In genomic region chr14:31317754-31318153, GRCm38 (mm10) we compare ENCODE assay signal across 20 mouse cellular contexts.
"Had no signal": no experiment of that assay in that cellular context is flagged by ENCODE, and none has a peak within 500 bp of the region (broad histone marks: within the 10 kb centered on the region; RNA-seq: fewer than 3 reads in every experiment).

No protein-coding gene starts in this region.

- H3K36me3 ChIP-seq: kidney, embryonic 15.5 days; limb, embryonic 12.5 days; limb, embryonic 15.5 days; midbrain, embryonic 12.5 days; midbrain, embryonic 15.5 days; neural tube, embryonic 12.5 days; neural tube, embryonic 15.5 days had no signal

- H3K27ac ChIP-seq: kidney, embryonic 15.5 days; limb, embryonic 12.5 days; limb, embryonic 15.5 days; midbrain, embryonic 12.5 days; midbrain, embryonic 15.5 days; neural tube, embryonic 12.5 days; neural tube, embryonic 15.5 days had no signal

- H3K27me3 ChIP-seq: kidney, embryonic 15.5 days; limb, embryonic 12.5 days; limb, embryonic 15.5 days; midbrain, embryonic 15.5 days; neural tube, embryonic 12.5 days; neural tube, embryonic 15.5 days had no signal

- ATAC-seq: intestine, postnatal 0 days; midbrain, embryonic 15.5 days had no signal

- DNase-seq: kidney, adult 2 months; kidney, postnatal 14 days; kidney, postnatal 4 days; left cerebral cortex, postnatal 4 days; lung, adult 2 months; lung, postnatal 14 days; lung, postnatal 4 days; right cerebral cortex, adult 18-20 months; right cerebral cortex, postnatal 14 days; right cerebral cortex, postnatal 4 days; thymus, adult 18-20 months; thymus, postnatal 36 days had no signal

- H3K9ac ChIP-seq: kidney, embryonic 15.5 days; limb, embryonic 12.5 days; limb, embryonic 15.5 days; midbrain, embryonic 12.5 days; midbrain, embryonic 15.5 days; neural tube, embryonic 12.5 days; neural tube, embryonic 15.5 days had no signal

- H3K4me3 ChIP-seq: kidney, embryonic 15.5 days; limb, embryonic 12.5 days; limb, embryonic 15.5 days; midbrain, embryonic 12.5 days; midbrain, embryonic 15.5 days; neural tube, embryonic 12.5 days; neural tube, embryonic 15.5 days had no signal

- H3K4me1 ChIP-seq: limb, embryonic 15.5 days; midbrain, embryonic 12.5 days; midbrain, embryonic 15.5 days; neural tube, embryonic 12.5 days; neural tube, embryonic 15.5 days had no signal

- H3K4me2 ChIP-seq: kidney, embryonic 15.5 days; limb, embryonic 12.5 days; limb, embryonic 15.5 days; midbrain, embryonic 12.5 days; midbrain, embryonic 15.5 days; neural tube, embryonic 12.5 days; neural tube, embryonic 15.5 days had no signal

- H3K9me3 ChIP-seq: kidney, embryonic 15.5 days; limb, embryonic 12.5 days; limb, embryonic 15.5 days; midbrain, embryonic 12.5 days; midbrain, embryonic 15.5 days; neural tube, embryonic 12.5 days; neural tube, embryonic 15.5 days had no signal
